In the genomic region with DNA sequence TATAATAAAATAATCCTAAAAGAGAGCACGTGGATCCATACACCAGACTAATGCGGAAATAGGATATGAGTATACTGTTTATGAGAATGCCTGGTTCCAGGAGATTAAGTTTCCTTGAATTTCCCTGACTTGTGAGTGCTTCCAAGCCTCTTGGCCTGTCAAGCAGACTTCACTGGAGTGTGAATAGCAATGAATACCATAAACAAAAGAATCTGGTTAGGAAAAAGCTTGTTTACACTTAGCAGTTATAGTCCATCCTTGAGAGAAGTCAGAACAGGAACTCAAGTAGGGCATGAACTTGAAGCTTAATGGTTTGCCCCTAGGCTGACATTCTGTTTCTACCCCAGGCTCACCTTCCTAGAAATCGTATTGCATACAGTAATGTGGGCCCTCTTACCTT, we compare ENCODE assay signal across 19 mouse cellular contexts.
"Had no signal": no experiment of that assay in that cellular context is flagged by ENCODE, and none has a peak within 500 bp of the region (broad histone marks: within the 10 kb centered on the region; RNA-seq: fewer than 3 reads in every experiment).

No protein-coding gene starts in this region.

- ATAC-seq: hindbrain, embryonic 16.5 days; intestine, embryonic 16.5 days had no signal

- H3K27me3 ChIP-seq: heart, embryonic 12.5 days; hindbrain, embryonic 12.5 days; kidney, embryonic 15.5 days; limb, embryonic 12.5 days; liver, embryonic 13.5 days; liver, embryonic 15.5 days had no signal

- DNase-seq: gastrocnemius, postnatal 14 days; gastrocnemius, postnatal 36 days; heart, adult 11 months; heart, postnatal 10 days; heart, postnatal 4 days; kidney, adult 11 months; kidney, adult 2 months; kidney, adult 9 months; kidney, postnatal 25 days; kidney, postnatal 4 days; liver; liver, embryonic 13.5 days had no signal
